Mouse (Mus musculus) ES-E14 (cell line): ENCODE measurements at regions not wholly inside any gene's neighbourhood (a gene's known extent, or its start where the extent isn't known, plus 50 kb on each side); places are given as distances from the start of the nearest gene placed in this dataset.
"Not testable (repeated sequence)": the region's sequence is repeated elsewhere in the genome, so short reads cannot be mapped to it uniquely, and the experiment has no call there.

Experiments used
- DNase-seq: peaks from one replicate; pipeline ENCODE4 v3.0.0-alpha.2; 2013; ENCODE audit warnings: low read depth, low spot score
- H3K27ac ChIP-seq: 2 replicates; pipeline ENCODE4 v1.5.1; 2012; ENCODE audit warnings: low read depth, mild to moderate bottlenecking, low read length, moderate library complexity, mixed read lengths; ENCODE audit not compliant: poor library complexity, insufficient read depth, severe bottlenecking
- H3K36me3 ChIP-seq: 2 replicates; pipeline ENCODE4 v1.6.1; 2012; ENCODE audit warnings: mild to moderate bottlenecking, low read length, moderate library complexity, mixed read lengths; ENCODE audit not compliant: control insufficient read depth, poor library complexity, insufficient read depth, severe bottlenecking
- H3K4me1 ChIP-seq, 2 experiments: fragments of 150-350 bp in 1 of 2; sonication (generic) in 1 of 2; 2 replicates each; pipeline ENCODE4 v1.6.1; 2012; ENCODE audit warnings: low read length in 2 of 2, mild to moderate bottlenecking in 1 of 2, mixed read lengths in 1 of 2; ENCODE audit not compliant: control insufficient read depth in 2 of 2, insufficient read depth in 2 of 2, poor library complexity in 1 of 2
- H3K4me3 ChIP-seq, 2 experiments: fragments of 150-350 bp in 1 of 2; sonication (generic) in 1 of 2; 2 replicates each; pipeline ENCODE4 v1.5.1; 2012; ENCODE audit warnings: low read length in 2 of 2, low read depth in 1 of 2, mild to moderate bottlenecking in 1 of 2, mixed read lengths in 1 of 2; ENCODE audit not compliant: insufficient read depth in 1 of 2, poor library complexity in 1 of 2, severe bottlenecking in 1 of 2
- H3K9ac ChIP-seq: 2 replicates; pipeline ENCODE4 v1.6.1; 2012; ENCODE audit warnings: low read depth, mild to moderate bottlenecking, low read length, mixed read lengths; ENCODE audit not compliant: poor library complexity, insufficient read depth, severe bottlenecking
- H3K9me3 ChIP-seq: fragments of 150-350 bp; sonication (generic); 2 replicates; pipeline ENCODE4 v1.6.1; 2012; ENCODE audit warnings: low read depth, mild to moderate bottlenecking, low read length; ENCODE audit not compliant: control insufficient read depth, insufficient read depth
- CHD2 ChIP-seq: IDR thresholded peaks from 2 replicates; pipeline ENCODE4 v1.6.1; 2014; ENCODE audit warnings: mild to moderate bottlenecking, low read depth, low read length, inconsistent platforms
- HCFC1 ChIP-seq: IDR thresholded peaks from 2 replicates; pipeline ENCODE4 v1.6.1; 2012; ENCODE audit warnings: low read length, inconsistent platforms, borderline replicate concordance; ENCODE audit not compliant: insufficient read depth
- MAFK ChIP-seq: IDR thresholded peaks from 2 replicates; pipeline ENCODE4 v1.6.1; 2014; ENCODE audit warnings: mild to moderate bottlenecking, low read depth, low read length, inconsistent platforms; ENCODE audit not compliant: insufficient read depth
- ZC3H11A ChIP-seq: IDR thresholded peaks from 2 replicates; pipeline ENCODE4 v1.6.1; 2012; ENCODE audit warnings: low read depth, mild to moderate bottlenecking, inconsistent platforms, low read length, borderline replicate concordance
- ZNF384 ChIP-seq: IDR thresholded peaks from 2 replicates; pipeline ENCODE4 v1.6.1; 2012; ENCODE audit warnings: low read depth, low read length, inconsistent platforms
- in situ Hi-C, 2 experiments: fragments of 600-800 bp; cut with MboI; formaldehyde crosslinking; loops; one replicate each; pipeline ENCODE4 v1.15.1; 2025; ENCODE audit warnings: low sequenced_read_pairs in 2 of 2, inconsistent platforms in 1 of 2; ENCODE audit not compliant: unreplicated experiment in 2 of 2

DNA sequence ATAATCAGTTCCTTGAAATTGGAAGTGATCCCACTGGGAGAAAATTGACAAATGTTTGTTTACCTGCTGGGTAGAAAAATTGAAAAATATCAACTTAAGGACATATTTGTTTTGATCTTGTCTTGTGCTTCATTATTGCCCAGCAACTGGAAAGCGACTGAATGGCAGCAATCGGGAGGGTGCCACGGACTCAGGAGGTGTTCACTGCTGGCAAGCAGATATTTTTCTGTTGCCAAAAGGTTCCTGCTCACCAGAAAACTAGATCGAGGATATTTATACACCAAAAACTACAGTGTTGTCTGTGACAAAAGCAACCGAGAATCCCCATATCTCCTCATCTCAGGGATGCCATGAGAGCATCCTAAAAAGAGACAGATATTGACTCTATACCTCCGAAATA, 71.4 kb downstream of the Gm21833 start:
- Histone ChIP-seq H3K9ac (no peak overlapping the region), H3K27ac (no peak overlapping the region), H3K4me3 (no peak overlapping the region), H3K36me3 (no peaks in the 10 kb centered on the region), H3K4me1 (no peaks in the 10 kb centered on the region), H3K9me3 (no peaks in the 10 kb centered on the region)
- no peak for DNase-seq
- no peak for TF ChIP-seq HCFC1
- TF ChIP-seq MAFK, result no peak
- no peak for TF ChIP-seq CHD2
- TF ChIP-seq ZC3H11A, result no peak
- TF ChIP-seq ZNF384, result no peak
- in situ Hi-C loops, result no loop called here

DNA sequence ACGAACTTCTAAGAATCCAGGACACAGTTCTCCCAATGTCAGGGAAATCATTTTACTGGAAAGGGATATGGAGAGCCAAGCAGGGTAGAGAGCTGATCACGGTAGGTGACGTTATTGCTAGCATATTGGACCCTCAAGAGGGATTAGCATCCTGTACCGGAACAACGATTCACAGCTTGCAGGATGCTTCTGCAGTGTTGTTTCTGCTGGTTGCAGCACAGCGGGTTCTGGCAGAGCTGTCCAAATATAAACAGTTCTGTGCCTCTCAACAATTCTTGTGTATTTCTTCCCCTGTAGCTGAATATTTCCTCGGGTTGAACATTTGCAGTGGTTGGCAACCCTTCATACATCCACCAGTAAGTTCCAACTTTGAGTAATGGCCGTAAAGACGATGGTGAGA, 92.4 kb downstream of the Gm21833 start:
- no peaks in the 10 kb centered on the region for H3K36me3 ChIP-seq
- no peak overlapping the region for H3K4me3 ChIP-seq
- TF ChIP-seq CHD2 (no peak), MAFK (no peak), ZNF384 (no peak), ZC3H11A (no peak), HCFC1 (no peak)
- no peak overlapping the region for H3K9ac ChIP-seq
- DNase-seq, result no peak
- H3K9me3 ChIP-seq, result no peaks in the 10 kb centered on the region
- H3K4me1 ChIP-seq, result no peaks in the 10 kb centered on the region
- in situ Hi-C loops, result no loop called here
- no peak overlapping the region for H3K27ac ChIP-seq

DNA sequence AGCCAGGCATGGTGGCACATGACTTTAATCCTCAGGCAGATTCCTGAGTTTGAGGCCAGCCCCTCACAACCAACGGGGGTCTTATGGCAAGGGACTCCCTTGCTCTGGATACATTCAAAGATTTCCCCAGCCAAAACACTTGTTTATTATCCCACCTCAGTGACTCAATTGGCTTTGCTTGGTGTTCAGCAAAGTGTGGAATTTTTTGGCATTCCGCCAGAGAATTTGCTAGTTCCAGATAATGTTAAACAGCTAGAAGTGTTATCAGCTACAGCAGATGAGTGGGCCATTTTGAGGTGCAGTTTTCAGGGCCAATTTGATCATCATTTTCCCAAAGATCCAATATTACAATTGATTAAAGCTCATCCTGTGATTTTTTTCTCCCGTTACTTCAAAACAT, 130.8 kb downstream of the Gm21833 start:
- in situ Hi-C loops, DNase-seq, H3K4me3 ChIP-seq, H3K27ac ChIP-seq, H3K9ac ChIP-seq, H3K36me3 ChIP-seq, H3K4me1 ChIP-seq, H3K9me3 ChIP-seq: not testable (repeated sequence)

DNA sequence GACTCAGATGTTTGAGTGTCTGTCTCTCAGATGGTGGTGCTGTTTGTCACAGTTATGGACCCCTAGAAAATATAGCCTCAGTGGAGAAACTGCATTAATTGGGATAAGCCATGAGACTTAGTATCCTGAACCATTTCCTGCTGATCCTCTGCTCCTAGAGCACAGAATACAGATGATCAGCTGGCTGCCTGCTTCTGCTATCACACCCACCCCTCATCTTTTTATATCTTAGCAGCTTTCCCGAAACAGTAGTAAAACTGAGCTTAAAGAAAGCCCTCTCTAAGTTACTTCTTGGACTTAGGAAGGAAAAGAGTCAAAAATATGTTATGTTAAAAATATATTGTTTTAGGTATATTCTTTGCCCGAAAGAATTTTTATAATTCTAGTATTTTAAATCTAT, 163.5 kb downstream of the Gm21833 start:
- Histone ChIP-seq H3K9me3 (no peaks in the 10 kb centered on the region), H3K9ac (no peak overlapping the region), H3K4me3 (no peak overlapping the region), H3K27ac (no peak overlapping the region), H3K4me1 (no peaks in the 10 kb centered on the region), H3K36me3 (no peaks in the 10 kb centered on the region)
- TF ChIP-seq HCFC1 (no peak), MAFK (no peak), ZC3H11A (no peak), CHD2 (no peak), ZNF384 (no peak)
- in situ Hi-C loops, result no loop called here
- DNase-seq, result no peak

DNA sequence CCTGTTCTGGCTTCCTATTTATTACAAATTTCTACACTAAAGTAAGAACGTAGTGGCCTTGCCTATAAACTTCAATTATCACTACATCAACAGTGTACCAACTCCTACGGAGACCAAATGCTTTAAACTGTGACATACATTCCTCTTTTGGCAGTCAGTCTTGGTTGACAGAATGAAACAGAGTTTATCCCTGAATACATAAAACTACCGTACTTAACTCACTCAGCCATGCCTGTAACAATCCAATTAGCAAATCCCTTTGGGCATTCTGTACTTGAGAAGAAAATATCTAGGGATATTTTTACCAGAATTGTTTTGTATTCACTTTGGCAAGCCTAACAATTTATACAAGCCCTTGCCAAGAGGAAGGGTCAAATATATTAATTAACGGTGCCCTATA, 169.7 kb downstream of the Gm21833 start:
- no peak overlapping the region for H3K4me3 ChIP-seq
- H3K27ac ChIP-seq, result no peak overlapping the region
- H3K4me1 ChIP-seq, result no peaks in the 10 kb centered on the region
- TF ChIP-seq MAFK (no peak), ZC3H11A (no peak), ZNF384 (no peak), CHD2 (no peak), HCFC1 (no peak)
- H3K36me3 ChIP-seq, result no peaks in the 10 kb centered on the region
- no peak for DNase-seq
- no peak overlapping the region for H3K9ac ChIP-seq
- H3K9me3 ChIP-seq, result no peaks in the 10 kb centered on the region
- in situ Hi-C loops, result no loop called here
